Mouse (Mus musculus): ENCODE measurements around the gene Ccnd1. TPM values are rescaled to one million over a fixed set of nuclear protein-coding genes. Genes with fewer than 3 reads are reported as not detected.

The Ccnd1 gene
- polyA plus RNA-seq, 1 experiment from 2014 or later: 19.2 TPM

Other genes with a start within 250 kb of the Ccnd1 start
- 4.2 and 8.8 TPM in 2 replicates for gene Ano1, start 188.0 kb downstream of the Ccnd1 start, polyA plus RNA-seq (2015; fragmentation: Nextera tagmentation; extraction: Ambion mirVana)
- 0.28 and 1.2 TPM in 2 replicates for gene Fgf3, start 101.8 kb downstream of the Ccnd1 start, polyA plus RNA-seq (2015; fragmentation: Nextera tagmentation; extraction: Ambion mirVana)
- not detected in 2 replicates for gene Fgf4, start 92.6 kb downstream of the Ccnd1 start, polyA plus RNA-seq (2015; fragmentation: Nextera tagmentation; extraction: Ambion mirVana)
- gene Fgf15, start 43.4 kb downstream of the Ccnd1 start, polyA plus RNA-seq (2015; fragmentation: Nextera tagmentation; extraction: Ambion mirVana): 5.4 and 7.8 TPM in 2 replicates
- gene LTO1, start 24.8 kb downstream of the Ccnd1 start, polyA plus RNA-seq (2015; fragmentation: Nextera tagmentation; extraction: Ambion mirVana): 32.6 and 32.8 TPM in 2 replicates